Mouse (Mus musculus) lung, postnatal 14 days (tissue): ENCODE data around the gene Mrpl12.

Source experiments
- DNase-seq: peaks from one replicate; pipeline ENCODE4 v3.0.0; 2021

Mrpl12 gene

DNA sequence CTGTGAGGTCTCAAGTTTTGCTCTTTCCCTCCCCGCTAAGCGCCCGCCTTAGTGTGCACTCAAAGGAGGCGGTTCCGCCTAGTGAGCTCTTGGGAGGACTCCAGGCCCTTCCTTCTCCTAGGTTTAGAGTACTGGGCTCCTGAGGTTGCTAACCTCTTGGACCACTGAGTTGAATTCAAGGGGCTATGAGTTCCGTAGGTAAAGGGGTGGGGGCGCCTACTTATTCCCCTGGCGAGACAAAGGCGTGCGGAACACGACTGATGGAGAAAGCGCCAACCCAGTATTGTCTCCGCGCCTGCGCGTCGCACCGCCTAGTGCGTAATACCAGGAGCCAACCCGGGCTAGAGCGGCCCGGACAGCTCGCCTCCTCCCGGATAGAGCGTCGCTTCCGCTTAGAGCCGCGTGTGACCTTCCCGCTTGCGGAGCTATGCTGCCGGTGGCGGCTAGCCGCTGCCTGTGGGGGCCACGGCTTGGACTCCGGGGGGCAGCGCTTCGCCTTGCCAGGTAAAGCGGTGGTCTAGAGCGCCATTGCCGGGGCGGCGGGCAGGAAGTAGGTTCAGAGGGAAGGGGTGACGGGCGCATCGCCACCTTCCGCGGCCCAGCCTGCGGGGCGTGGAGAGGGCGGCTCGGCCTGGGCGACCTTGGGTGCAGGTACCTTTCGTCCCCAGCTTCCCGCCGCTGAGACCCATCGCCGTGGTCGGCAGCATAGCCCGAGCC is at the start of gene Mrpl12:
Mrpl12 (plus strand) TSS at position 349 of the 717 bp plus-strand sequence.
- DNase-seq = peak; percentile 87

GRCm38 (mm10) chr11:120437152-120437856 is 47.1 kb upstream of the Mrpl12 start, which contains the start of gene Nploc4:
Gene Nploc4, minus strand, starts transcription at chr11:120437708.
- peak; percentile 88 for DNase-seq

GRCm38 (mm10) chr11:120437857-120438385 is 46.5 kb upstream of the Mrpl12 start:
- DNase-seq = no peak

DNA sequence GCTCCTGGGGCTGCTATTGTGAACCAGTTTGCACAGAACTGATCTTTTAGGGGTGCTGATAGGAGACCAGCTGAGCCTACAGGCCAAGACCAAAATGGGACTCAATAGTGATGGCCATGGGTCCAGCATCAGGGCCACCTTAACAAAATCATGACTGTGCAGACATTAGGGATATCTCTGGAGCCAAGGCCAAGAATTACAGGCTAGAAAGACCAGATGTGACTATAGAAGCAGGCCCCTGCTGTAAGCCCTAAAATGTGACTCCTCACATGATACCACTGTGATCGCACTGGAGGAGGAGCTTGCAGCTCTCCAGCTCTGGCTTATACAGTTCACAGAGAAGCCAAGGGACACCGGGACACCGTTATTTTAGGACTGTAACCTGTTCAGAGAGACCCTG is 42.1 kb upstream of the Mrpl12 start, which contains the start of gene Tspan10:
Tspan10 (plus strand) TSS at position 301 of the 400 bp plus-strand sequence.
- DNase-seq = no peak

DNA sequence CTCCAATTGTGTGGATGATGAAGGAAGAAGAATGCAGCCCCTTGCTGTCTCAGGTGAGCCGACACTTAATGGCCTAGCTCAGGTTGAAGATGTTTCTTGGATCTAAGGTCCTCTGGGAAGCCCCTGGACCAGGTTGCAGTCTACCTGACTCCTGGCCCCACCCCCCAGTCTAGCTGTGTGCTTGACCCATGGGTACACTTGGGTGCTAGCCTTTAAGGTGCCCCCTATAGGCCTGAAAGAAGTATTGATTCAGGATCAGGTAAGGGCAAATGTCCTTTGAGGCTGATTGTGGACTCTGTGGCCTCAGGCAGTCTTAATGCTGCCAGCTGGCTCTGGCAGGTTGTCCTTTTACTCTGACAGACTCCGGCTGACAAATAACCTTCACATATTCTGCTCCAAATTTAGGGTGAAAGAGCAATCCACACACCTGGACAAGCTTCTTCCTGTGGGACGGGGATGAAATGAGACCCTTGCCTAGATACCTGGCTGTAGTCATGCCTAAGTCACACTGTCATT is 41.6 kb upstream of the Mrpl12 start:
- no peak for DNase-seq

- no peak for DNase-seq
These were observed 40.3 kb upstream of the Mrpl12 start for GRCm38 (mm10) chr11:120444106-120444505.

GRCm38 (mm10) chr11:120445475-120445874 is 38.9 kb upstream of the Mrpl12 start:
- no peak for DNase-seq

- no peak for DNase-seq
These were observed 37.2 kb upstream of the Mrpl12 start for GRCm38 (mm10) chr11:120447179-120447578.

- no peak for DNase-seq
These were observed 32.2 kb upstream of the Mrpl12 start for GRCm38 (mm10) chr11:120452246-120452645.

DNA sequence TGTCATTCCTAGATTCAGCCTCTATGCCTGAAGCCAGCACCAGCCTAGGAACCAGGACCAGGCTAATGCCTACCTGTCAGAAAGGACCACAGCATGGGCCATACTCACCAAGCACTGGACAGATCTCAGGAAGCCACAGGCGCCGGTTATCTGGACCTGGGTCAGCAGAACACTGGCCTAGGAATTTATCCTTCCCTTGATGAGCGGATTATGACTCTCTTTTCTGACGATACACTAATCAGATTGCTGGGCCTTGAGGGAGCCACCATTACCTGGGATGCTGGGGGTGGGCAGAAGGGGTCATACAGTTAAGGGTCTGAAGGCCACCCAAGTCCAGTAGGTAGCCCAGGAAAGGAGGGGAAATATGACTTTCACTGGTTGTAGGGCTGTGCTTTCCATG is 31.1 kb upstream of the Mrpl12 start, which contains the start of gene Pde6g:
Pde6g (minus strand) TSS at position 195 of the 400 bp plus-strand sequence.
- no peak for DNase-seq

DNA sequence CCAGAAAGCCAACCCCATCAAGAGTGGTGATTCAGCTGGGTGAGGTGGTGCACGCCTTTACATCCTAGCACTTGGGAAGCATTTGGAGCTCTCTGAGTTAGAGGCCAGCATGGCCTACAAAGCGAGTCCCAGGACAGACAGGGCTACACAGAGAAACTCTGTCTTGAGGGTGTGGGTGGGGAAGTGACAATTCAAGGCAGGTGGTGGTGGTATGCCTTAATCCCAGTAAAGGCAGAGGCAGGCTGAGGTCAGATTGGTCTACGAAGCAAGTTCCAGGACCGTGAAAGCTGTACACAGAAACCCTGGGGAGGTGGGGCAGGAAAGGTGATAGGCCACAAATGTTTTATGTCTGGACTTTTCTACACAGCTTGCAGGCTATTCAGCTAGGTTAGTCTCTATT is 29.4 kb upstream of the Mrpl12 start:
- DNase-seq = no peak

- no peak for DNase-seq
These were observed 29.0 kb upstream of the Mrpl12 start for GRCm38 (mm10) chr11:120455413-120455812.

GRCm38 (mm10) chr11:120457370-120457769 is 27.0 kb upstream of the Mrpl12 start:
- DNase-seq = no peak

GRCm38 (mm10) chr11:120457772-120458751 is 26.4 kb upstream of the Mrpl12 start, which contains the start of the genes Oxld1 and Ccdc137:
Gene Oxld1, minus strand, starts transcription at chr11:120458068.
Gene Ccdc137, plus strand, starts transcription at chr11:120458115.
- DNase-seq = peak; percentile 76

DNA sequence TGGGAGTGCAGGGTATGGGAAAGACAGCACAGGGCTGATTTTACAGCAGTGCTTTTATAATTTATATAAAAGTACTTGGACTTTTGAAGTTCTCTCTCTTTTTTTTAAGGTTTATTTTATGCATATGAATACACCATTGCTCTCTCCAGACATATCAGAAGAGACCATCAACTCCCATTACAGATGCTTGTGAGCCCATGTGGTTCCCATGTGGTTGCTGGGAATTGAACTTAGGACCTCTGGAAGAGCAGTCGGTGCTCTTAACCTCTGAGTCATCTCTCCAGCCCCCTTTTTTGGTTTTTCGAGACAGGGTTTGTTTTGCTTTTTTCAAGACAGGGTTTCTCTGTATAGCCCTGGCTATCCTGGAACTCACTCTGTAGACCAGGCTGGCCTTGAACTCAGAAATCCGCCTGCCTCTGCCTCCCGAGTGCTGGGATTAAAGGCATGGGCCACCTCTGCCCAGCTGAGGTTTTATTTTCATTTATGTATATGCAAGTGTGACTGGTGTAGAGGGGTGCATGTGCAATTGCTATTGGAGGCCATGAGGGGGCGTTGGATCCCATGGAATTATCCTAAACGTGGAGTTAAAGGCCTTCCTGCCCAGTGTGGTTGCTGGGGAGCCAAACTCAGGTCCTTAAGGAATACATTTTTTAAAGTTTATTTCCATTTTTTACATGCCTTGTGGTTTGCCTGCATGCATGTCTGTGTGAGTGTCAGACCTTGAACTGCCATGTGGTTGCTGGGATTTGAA is 25.4 kb upstream of the Mrpl12 start:
- no peak for DNase-seq

- no peak for DNase-seq
These were observed 20.9 kb upstream of the Mrpl12 start for GRCm38 (mm10) chr11:120463536-120463935.

GRCm38 (mm10) chr11:120464365-120464764 is 20.0 kb upstream of the Mrpl12 start:
- DNase-seq = no peak

- DNase-seq = no peak
These were observed 18.9 kb upstream of the Mrpl12 start for GRCm38 (mm10) chr11:120465521-120465920.

DNA sequence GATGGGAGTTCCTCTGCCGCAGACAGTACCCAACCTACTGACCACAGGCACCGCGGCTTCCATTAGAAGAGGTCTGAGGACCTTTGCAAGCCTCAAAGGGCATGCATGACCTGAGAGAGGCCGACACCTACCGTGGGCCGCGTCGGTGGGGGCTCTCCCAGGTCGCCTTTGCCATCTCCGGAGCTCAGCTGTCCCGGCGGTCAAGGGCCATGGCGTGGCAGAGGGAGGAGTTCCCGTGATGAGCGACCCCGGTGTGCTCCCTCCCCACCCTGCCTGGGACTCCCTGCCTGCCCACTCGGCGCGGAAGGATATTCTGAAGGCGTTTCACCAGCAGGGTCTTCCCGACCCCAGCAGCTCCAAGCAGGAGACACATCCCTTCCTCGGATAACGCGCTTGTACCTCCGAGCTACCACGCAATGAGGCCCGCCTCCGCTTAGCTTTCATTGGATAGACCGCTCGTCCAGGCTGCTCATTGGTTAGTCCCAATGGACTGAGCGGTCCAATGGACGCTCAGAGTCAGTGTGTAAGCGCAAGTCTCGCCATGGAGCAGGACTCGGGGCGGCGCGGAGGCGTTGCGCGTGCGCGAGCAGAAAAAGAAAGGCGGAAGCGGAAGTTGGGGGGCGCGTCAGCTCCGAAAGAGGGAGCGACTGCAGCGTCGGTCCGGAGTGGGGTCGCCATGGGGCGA is 17.2 kb upstream of the Mrpl12 start, which contains the start of gene Arl16:
Arl16 (minus strand) TSS at position 557 of the 685 bp plus-strand sequence.
- DNase-seq = peak; percentile 94

GRCm38 (mm10) chr11:120467736-120468092 is 16.7 kb upstream of the Mrpl12 start:
- no peak for DNase-seq

DNA sequence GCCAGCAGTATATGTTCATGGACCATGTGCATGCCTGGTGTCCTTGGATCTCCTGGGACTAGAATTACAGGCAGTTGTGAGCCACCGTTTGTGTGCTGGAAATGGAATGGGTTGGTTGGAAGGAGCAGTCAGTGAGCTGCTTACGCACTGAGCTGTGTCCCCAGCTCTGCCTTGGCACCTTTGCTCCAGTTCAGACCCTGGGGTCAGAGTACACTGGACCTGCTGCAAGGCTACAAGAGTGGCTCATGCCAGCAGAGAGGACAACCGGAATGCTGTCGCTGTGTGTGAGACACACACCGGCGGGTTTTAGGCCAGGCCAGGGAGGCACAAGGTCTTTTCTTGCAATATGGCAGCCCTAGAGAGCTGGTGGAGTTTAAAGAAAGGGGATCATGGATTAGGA is 12.4 kb upstream of the Mrpl12 start:
- no peak for DNase-seq
